In the genomic region with DNA sequence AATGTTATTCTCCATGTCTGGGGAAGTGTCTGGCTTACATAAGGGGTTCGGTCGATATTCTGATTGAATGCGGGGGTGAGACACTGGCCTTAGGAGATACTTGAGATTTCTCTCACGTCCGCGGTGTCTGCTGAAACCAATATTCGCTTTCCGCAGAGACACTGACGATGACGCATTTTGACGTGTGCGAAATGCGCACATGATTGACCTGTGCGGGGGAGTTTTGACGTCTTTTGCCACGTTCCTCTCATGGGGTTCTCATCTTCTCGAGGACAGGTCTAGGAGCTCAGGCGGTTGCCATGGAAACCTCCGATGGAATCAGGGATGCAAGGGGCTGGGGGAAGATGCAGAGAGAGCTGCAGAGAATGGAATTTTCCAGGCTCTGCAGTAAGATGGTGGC, we compare ENCODE assay signal across 10 mouse cellular contexts.
DNase-seq lines count a peak whose midpoint lies in the region; ATAC-seq and TF ChIP-seq lines count a peak whose summit lies in the region.
"Had no signal": no experiment of that assay in that cellular context is flagged by ENCODE, and none has a peak within 500 bp of the region (broad histone marks: within the 10 kb centered on the region; RNA-seq: fewer than 3 reads in every experiment).

No protein-coding gene starts in this region.

- H3K9me3 ChIP-seq in forebrain, embryonic 12.5 days = no peaks in the 10 kb centered on the region
- no peaks in the 10 kb centered on the region for H3K9me3 ChIP-seq in neural tube, embryonic 14.5 days (ENCODE audit: control insufficient read depth, low read length)
- H3K9me3 ChIP-seq in liver, embryonic 12.5 days (replicated peaks) = no peaks in the 10 kb centered on the region

- intact Hi-C loops in left cerebral cortex, adult 2 months (cut with DNase I) = no loop called here
- intact Hi-C loops in heart, postnatal 10 days (cut with DNase I) = no loop called here

- ATAC-seq in cerebellum, adult (ENCODE audit: insufficient number of reproducible peaks, low FRiP score, low TSS enrichment) = no peak
- peak; percentile 80 for ATAC-seq in forebrain, embryonic 12.5 days (ENCODE audit: low FRiP score)
- peak; percentile 78 for ATAC-seq in neural tube, embryonic 14.5 days (ENCODE audit: low read depth)
- no peak for ATAC-seq in liver, embryonic 12.5 days

- H3K4me3 ChIP-seq in forebrain, embryonic 12.5 days (replicated peaks) = no peak overlapping the region
- no peak overlapping the region for H3K4me3 ChIP-seq in left cerebral cortex, adult 2 months
- H3K4me3 ChIP-seq in neural tube, embryonic 14.5 days (ENCODE audit: low read depth, low read length) = no peak overlapping the region
- no peak overlapping the region for H3K4me3 ChIP-seq in liver, embryonic 12.5 days
- H3K4me3 ChIP-seq: heart, adult 2 months had no signal

- no peak overlapping the region for H3K9ac ChIP-seq in forebrain, embryonic 12.5 days
- no peak overlapping the region for H3K9ac ChIP-seq in neural tube, embryonic 14.5 days (replicated peaks; ENCODE audit: low read depth, low read length)
- no peak overlapping the region for H3K9ac ChIP-seq in liver, embryonic 12.5 days

- peaks cover 15% of the 10 kb centered on the region for H3K4me1 ChIP-seq in forebrain, embryonic 12.5 days
- H3K4me1 ChIP-seq in neural tube, embryonic 14.5 days (ENCODE audit: control insufficient read depth, insufficient read depth, low read length) = no peaks in the 10 kb centered on the region
- no peaks in the 10 kb centered on the region for H3K4me1 ChIP-seq in liver, embryonic 12.5 days

- peak; percentile 46 to 56 for DNase-seq in cerebellum, postnatal 14 days
- DNase-seq in left cerebral cortex, adult 2 months (ENCODE audit: extremely low spot score in 1 of 2, low spot score in 2 of 2) = peak; percentile 21 to 70
- no peak for DNase-seq in B cell, adult 2 months
- DNase-seq in heart, postnatal 10 days = no peak
- DNase-seq: heart, adult 2 months; kidney, postnatal 36 days had no signal

- 66% methylated on average over 19 of the region's 19 CpGs for WGBS in forebrain, embryonic 12.5 days
- 63% methylated on average over 19 of the region's 19 CpGs for WGBS in neural tube, embryonic 14.5 days
- 69% methylated on average over 19 of the region's 19 CpGs for WGBS in liver, embryonic 12.5 days (ENCODE audit: insufficient replicate concordance)

- H3K36me3 ChIP-seq in forebrain, embryonic 12.5 days (replicated peaks) = no peaks in the 10 kb centered on the region
- no peaks in the 10 kb centered on the region for H3K36me3 ChIP-seq in neural tube, embryonic 14.5 days (ENCODE audit: control insufficient read depth, insufficient read depth, low read length)
- H3K36me3 ChIP-seq in liver, embryonic 12.5 days = no peaks in the 10 kb centered on the region

- no peak overlapping the region for H3K4me2 ChIP-seq in forebrain, embryonic 12.5 days
- no peak overlapping the region for H3K4me2 ChIP-seq in neural tube, embryonic 14.5 days (ENCODE audit: low read depth, low read length)
- no peak overlapping the region for H3K4me2 ChIP-seq in liver, embryonic 12.5 days

- H3K27me3 ChIP-seq in forebrain, embryonic 12.5 days = no peaks in the 10 kb centered on the region
- H3K27me3 ChIP-seq in neural tube, embryonic 14.5 days (ENCODE audit: control insufficient read depth, insufficient read depth, low read length) = no peaks in the 10 kb centered on the region
- H3K27me3 ChIP-seq in liver, embryonic 12.5 days (replicated peaks) = no peaks in the 10 kb centered on the region

- no peak for TF ChIP-seq CTCF in left cerebral cortex, adult 2 months (IDR thresholded peaks at IDR 0.05)

- peak overlapping the region; percentile 42; the same call in 1 of the 2 replicates for H3K27ac ChIP-seq in forebrain, embryonic 12.5 days
- H3K27ac ChIP-seq in left cerebral cortex, adult 2 months = no peak overlapping the region
- no peak overlapping the region for H3K27ac ChIP-seq in neural tube, embryonic 14.5 days (ENCODE audit: low read depth, low read length)
- H3K27ac ChIP-seq in liver, embryonic 12.5 days = no peak overlapping the region
- H3K27ac ChIP-seq: heart, adult 2 months had no signal

Comparison
In these comparisons a context has a peak if more than half of its experiments do, and no peak if none do; other contexts are left out.
1. DNase-seq: peak in cerebellum, postnatal 14 days (2 of 2) and left cerebral cortex, adult 2 months (2 of 2); none in B cell, adult 2 months (0 of 2) and heart, postnatal 10 days (0 of 2).
2. ATAC-seq: peak in forebrain, embryonic 12.5 days (single experiment) and neural tube, embryonic 14.5 days (single experiment); none in cerebellum, adult (single experiment) and liver, embryonic 12.5 days (single experiment).